Mouse (Mus musculus): Measurements from ENCODE around the gene Ms4a3. TPM values are rescaled to one million over a fixed set of nuclear protein-coding genes. Genes with fewer than 3 reads are reported as not detected.

The Ms4a3 gene
- polyA plus RNA-seq, 1 experiment from 2014 or later, result not detected

Other genes with a start within 250 kb of the Ms4a3 start
- gene Ms4a4c, start 236.1 kb downstream of the Ms4a3 start, polyA plus RNA-seq (2015; fragmentation: Nextera tagmentation; extraction: Ambion mirVana), result 0.62 and 0.87 TPM in 2 replicates
- gene Ms4a4b, start 197.3 kb downstream of the Ms4a3 start, polyA plus RNA-seq (2015; fragmentation: Nextera tagmentation; extraction: Ambion mirVana), result 0.59 TPM in 1 of 2 replicates, not detected in the other
- 4.2 and 4.6 TPM in 2 replicates for gene Ms4a6c, start 171.5 kb downstream of the Ms4a3 start, polyA plus RNA-seq (2015; fragmentation: Nextera tagmentation; extraction: Ambion mirVana)
- gene Gm8369, start 154.9 kb downstream of the Ms4a3 start, polyA plus RNA-seq (2015; fragmentation: Nextera tagmentation; extraction: Ambion mirVana), result not detected in 2 replicates
- gene Ms4a6b, start 124.3 kb downstream of the Ms4a3 start, polyA plus RNA-seq (2015; fragmentation: Nextera tagmentation; extraction: Ambion mirVana), result 4.1 and 4.5 TPM in 2 replicates
- 1.1 and 1.5 TPM in 2 replicates for gene Ms4a4d, start 104.0 kb downstream of the Ms4a3 start, polyA plus RNA-seq (2015; fragmentation: Nextera tagmentation; extraction: Ambion mirVana)
- 3.5 and 3.9 TPM in 2 replicates for gene Ms4a6d, start 36.0 kb downstream of the Ms4a3 start, polyA plus RNA-seq (2015; fragmentation: Nextera tagmentation; extraction: Ambion mirVana)
- 0.59 and 1.0 TPM in 2 replicates for gene Ms4a2, start 17.1 kb downstream of the Ms4a3 start, polyA plus RNA-seq (2015; fragmentation: Nextera tagmentation; extraction: Ambion mirVana)
- not detected in 2 replicates for gene Oosp2, start 19.7 kb upstream of the Ms4a3 start, polyA plus RNA-seq (2015; fragmentation: Nextera tagmentation; extraction: Ambion mirVana)
- gene Oosp1, start 50.3 kb upstream of the Ms4a3 start, polyA plus RNA-seq (2015; fragmentation: Nextera tagmentation; extraction: Ambion mirVana), result not detected in 2 replicates
- gene Oosp3, start 56.2 kb upstream of the Ms4a3 start, polyA plus RNA-seq (2015; fragmentation: Nextera tagmentation; extraction: Ambion mirVana), result not detected in 2 replicates
- not detected in 2 replicates for gene Gif, start 106.7 kb upstream of the Ms4a3 start, polyA plus RNA-seq (2015; fragmentation: Nextera tagmentation; extraction: Ambion mirVana)
- 42.8 and 46.0 TPM in 2 replicates for gene Mrpl16, start 129.5 kb upstream of the Ms4a3 start, polyA plus RNA-seq (2015; fragmentation: Nextera tagmentation; extraction: Ambion mirVana)
- gene Stx3, start 178.6 kb upstream of the Ms4a3 start, polyA plus RNA-seq (2015; fragmentation: Nextera tagmentation; extraction: Ambion mirVana), result 5.4 TPM in 2 replicates
- gene Olfr1417, start 198.4 kb upstream of the Ms4a3 start, polyA plus RNA-seq (2015; fragmentation: Nextera tagmentation; extraction: Ambion mirVana), result not detected in 2 replicates
- not detected in 2 replicates for gene Olfr1418, start 220.2 kb upstream of the Ms4a3 start, polyA plus RNA-seq (2015; fragmentation: Nextera tagmentation; extraction: Ambion mirVana)
- gene Olfr1419, start 234.3 kb upstream of the Ms4a3 start, polyA plus RNA-seq (2015; fragmentation: Nextera tagmentation; extraction: Ambion mirVana), result not detected in 2 replicates
- not detected in 2 replicates for gene Olfr1420, start 245.7 kb upstream of the Ms4a3 start, polyA plus RNA-seq (2015; fragmentation: Nextera tagmentation; extraction: Ambion mirVana)

Data from limb, embryonic 13.5 days (tissue).